Comparison of ENCODE assay signal across 8 mouse cellular contexts in genomic region chrX:103616162-103616535, GRCm38 (mm10). TPM values are rescaled to one million over a fixed set of nuclear protein-coding genes. Genes with fewer than 3 reads are reported as not detected.
DNase-seq lines count a peak whose midpoint lies in the region; ATAC-seq and TF ChIP-seq lines count a peak whose summit lies in the region.

No protein-coding gene starts in this region.

- no peaks in the 10 kb centered on the region for H3K4me1 ChIP-seq in heart, embryonic 10.5 days
- H3K4me1 ChIP-seq in kidney, embryonic 14.5 days (ENCODE audit: control insufficient read depth, insufficient read depth, low read length) = 0 out of 2 replicates have a peak, but pooled peaks cover 3% of the 10 kb centered on the region
- no peaks in the 10 kb centered on the region for H3K4me1 ChIP-seq in lung, embryonic 14.5 days (ENCODE audit: insufficient read depth)
- peaks cover 23% of the 10 kb centered on the region; the same call in 1 of the 2 replicates for H3K4me1 ChIP-seq in neural tube, embryonic 13.5 days (replicated peaks)

- no peaks in the 10 kb centered on the region for H3K9me3 ChIP-seq in heart, embryonic 10.5 days
- no peaks in the 10 kb centered on the region for H3K9me3 ChIP-seq in kidney, embryonic 14.5 days (ENCODE audit: control insufficient read depth, low read length)
- H3K9me3 ChIP-seq in lung, embryonic 14.5 days (ENCODE audit: low read depth, low read length) = no peaks in the 10 kb centered on the region
- H3K9me3 ChIP-seq in neural tube, embryonic 13.5 days = no peaks in the 10 kb centered on the region

- peaks cover 22% of the 10 kb centered on the region for H3K36me3 ChIP-seq in heart, embryonic 10.5 days
- H3K36me3 ChIP-seq in kidney, embryonic 14.5 days (ENCODE audit: control insufficient read depth, insufficient read depth, low read length) = peaks cover 15% of the 10 kb centered on the region; the same call in 1 of the 2 replicates
- peaks cover 24% of the 10 kb centered on the region for H3K36me3 ChIP-seq in lung, embryonic 14.5 days (ENCODE audit: insufficient read depth)
- 0 out of 2 replicates have a peak, but pooled peaks cover 4% of the 10 kb centered on the region for H3K36me3 ChIP-seq in neural tube, embryonic 13.5 days

- peak overlapping the region; percentile 61 for H3K4me3 ChIP-seq in heart, embryonic 10.5 days
- peak overlapping the region; percentile 43 for H3K4me3 ChIP-seq in kidney, embryonic 14.5 days (ENCODE audit: low read length)
- peak overlapping the region; percentile 50 for H3K4me3 ChIP-seq in lung, embryonic 14.5 days (ENCODE audit: low read depth, low read length)
- H3K4me3 ChIP-seq in neural tube, embryonic 13.5 days = peak overlapping the region; percentile 45

- peak overlapping the region; percentile 90 for H3K27ac ChIP-seq in heart, embryonic 10.5 days
- peak overlapping the region; percentile 90 for H3K27ac ChIP-seq in kidney, embryonic 14.5 days (ENCODE audit: low read depth, low read length)
- H3K27ac ChIP-seq in lung, embryonic 14.5 days (ENCODE audit: low read depth) = peak overlapping the region; percentile 96
- peak overlapping the region; percentile 92 for H3K27ac ChIP-seq in neural tube, embryonic 13.5 days (replicated peaks)

- no peak for TF ChIP-seq CTCF in lung, embryonic 14.5 days (IDR thresholded peaks at IDR 0.05; ENCODE audit: low read depth)

- peak; percentile 81 for DNase-seq in A20 (ENCODE audit: low read depth, low spot score)
- DNase-seq in R1 (ENCODE audit: low read depth, low spot score) = peak; percentile 14
- DNase-seq in embryo, embryonic 10 days (ENCODE audit: low spot score) = peak; percentile 11
- peak; percentile 76 for DNase-seq in heart, embryonic 10.5 days (ENCODE audit: low spot score)
- peak; percentile 82 for DNase-seq in lung, embryonic 14.5 days
- DNase-seq in thymus, postnatal 4 days = peak; percentile 37

- peak overlapping the region; percentile 48 for H3K4me2 ChIP-seq in kidney, embryonic 14.5 days (replicated peaks; ENCODE audit: low read depth, low read length)
- H3K4me2 ChIP-seq in lung, embryonic 14.5 days = peak overlapping the region; percentile 65
- peak overlapping the region; percentile 58 for H3K4me2 ChIP-seq in neural tube, embryonic 13.5 days

- H3K27me3 ChIP-seq in heart, embryonic 10.5 days (ENCODE audit: insufficient read depth, poor library complexity, severe bottlenecking) = no peaks in the 10 kb centered on the region
- no peaks in the 10 kb centered on the region for H3K27me3 ChIP-seq in kidney, embryonic 14.5 days (ENCODE audit: control insufficient read depth, insufficient read depth, low read length)
- H3K27me3 ChIP-seq in lung, embryonic 14.5 days (ENCODE audit: insufficient read depth, low read length) = no peaks in the 10 kb centered on the region
- no peaks in the 10 kb centered on the region for H3K27me3 ChIP-seq in neural tube, embryonic 13.5 days

- peak overlapping the region; percentile 59 for H3K9ac ChIP-seq in kidney, embryonic 14.5 days (ENCODE audit: low read depth, low read length)
- peak overlapping the region; percentile 59 for H3K9ac ChIP-seq in lung, embryonic 14.5 days
- peak overlapping the region; percentile 67 for H3K9ac ChIP-seq in neural tube, embryonic 13.5 days

- ATAC-seq in kidney, embryonic 14.5 days (ENCODE audit: low FRiP score, low TSS enrichment) = peak; percentile 17; the same call in 1 of the 2 replicates
- peak; percentile 36 for ATAC-seq in lung, embryonic 14.5 days (ENCODE audit: insufficient read depth)
- ATAC-seq in neural tube, embryonic 13.5 days (ENCODE audit: low read depth) = peak; percentile 20; the same call in 1 of the 2 replicates

- 42% methylated on average over 19 of the region's 19 CpGs for WGBS in heart, embryonic 10.5 days
- 33% methylated on average over 19 of the region's 19 CpGs for WGBS in kidney, embryonic 14.5 days
- WGBS in lung, embryonic 14.5 days = 15% methylated on average over 19 of the region's 19 CpGs
- WGBS in neural tube, embryonic 13.5 days = 48% methylated on average over 19 of the region's 19 CpGs

RNA-seq across cellular contexts. Expression of gene Zcchc13, which starts 14.2 kb away (rescaled TPM):
- not detected in 2 replicates for polyA plus RNA-seq in heart, embryonic 10.5 days (2016; fragmentation: Nextera tagmentation; extraction: Ambion mirVana)
- not detected in 2 replicates for polyA plus RNA-seq in kidney, embryonic 14.5 days (2014; fragmentation: Nextera tagmentation; extraction: Ambion mirVana)
- polyA plus RNA-seq in lung, embryonic 14.5 days (2014; fragmentation: Nextera tagmentation; extraction: Ambion mirVana) = not detected in 2 replicates
- polyA plus RNA-seq in neural tube, embryonic 13.5 days (2015; fragmentation: Nextera tagmentation; extraction: Ambion mirVana) = not detected in 2 replicates

Comparison
In these comparisons a context has a peak if more than half of its experiments do, and no peak if none do; other contexts are left out.
1. Peak in every context shown above with its lines: DNase-seq, ATAC-seq, H3K4me3 ChIP-seq and H3K27ac ChIP-seq.
2. DNase-seq: peak in every context shown above with its lines; median percentile 82 in lung, embryonic 14.5 days; 81 in A20; 76 in heart, embryonic 10.5 days; 37 in thymus, postnatal 4 days; 14 in R1; 11 in embryo, embryonic 10 days.